Mouse (Mus musculus): ENCODE data around the gene Kif14. TPM values are rescaled to one million over a fixed set of nuclear protein-coding genes. Genes with fewer than 3 reads are reported as not detected.
A peak's percentile ranks its signal among the peaks of the same experiment; 100 is the strongest.
"Not testable (repeated sequence)": the region's sequence is repeated elsewhere in the genome, so short reads cannot be mapped to it uniquely, and the experiment has no call there.

Gene Kif14
- polyA plus RNA-seq, 1 experiment from 2014 or later, result 5.2 TPM

GRCm38 (mm10) chr1:136540407-136540895, 74.3 kb downstream of the Kif14 start:
- H3K4me2 ChIP-seq (ENCODE audit: low read depth, low read length), result no peak overlapping the region
- peaks cover 12% of the 10 kb centered on the region for H3K4me1 ChIP-seq (ENCODE audit: control insufficient read depth, insufficient read depth, low read length)
- no peaks in the 10 kb centered on the region for H3K27me3 ChIP-seq (ENCODE audit: control insufficient read depth, insufficient read depth, low read length)
- peak; percentile 65 for ATAC-seq (ENCODE audit: insufficient read depth, low FRiP score)
- H3K27ac ChIP-seq (ENCODE audit: low read length), result peak overlapping the region; percentile 83
- no peaks in the 10 kb centered on the region for H3K9me3 ChIP-seq (replicated peaks; ENCODE audit: control insufficient read depth, low read length)
- no peak overlapping the region for H3K4me3 ChIP-seq (replicated peaks; ENCODE audit: low read length)
- H3K36me3 ChIP-seq (ENCODE audit: control insufficient read depth, insufficient read depth, low read length), result no peaks in the 10 kb centered on the region
- H3K9ac ChIP-seq (ENCODE audit: low read length), result no peak overlapping the region
- 27% methylated on average over 9 of the region's 9 CpGs for WGBS

- Histone ChIP-seq H3K4me3 (replicated peaks; ENCODE audit: low read length) (no peak overlapping the region), H3K9ac (ENCODE audit: low read length) (no peak overlapping the region), H3K4me2 (ENCODE audit: low read depth, low read length) (no peak overlapping the region), H3K4me1 (ENCODE audit: control insufficient read depth, insufficient read depth, low read length) (peaks cover 12% of the 10 kb centered on the region), H3K27ac (ENCODE audit: low read length) (peak overlapping the region; percentile 83), H3K36me3 (ENCODE audit: control insufficient read depth, insufficient read depth, low read length) (no peaks in the 10 kb centered on the region), H3K9me3 (replicated peaks; ENCODE audit: control insufficient read depth, low read length) (no peaks in the 10 kb centered on the region), H3K27me3 (ENCODE audit: control insufficient read depth, insufficient read depth, low read length) (no peaks in the 10 kb centered on the region)
- WGBS, result 56% methylated on average over 12 of the region's 12 CpGs
- no peak for ATAC-seq (ENCODE audit: insufficient read depth, low FRiP score)
Measured at GRCm38 (mm10) chr1:136541618-136542376, 75.7 kb downstream of the Kif14 start.

- Histone ChIP-seq H3K27me3 (ENCODE audit: control insufficient read depth, insufficient read depth, low read length) (no peaks in the 10 kb centered on the region), H3K9me3 (replicated peaks; ENCODE audit: control insufficient read depth, low read length) (no peaks in the 10 kb centered on the region), H3K4me2 (ENCODE audit: low read depth, low read length) (no peak overlapping the region), H3K4me1 (ENCODE audit: control insufficient read depth, insufficient read depth, low read length) (peaks cover 12% of the 10 kb centered on the region), H3K27ac (ENCODE audit: low read length) (no peak overlapping the region), H3K36me3 (ENCODE audit: control insufficient read depth, insufficient read depth, low read length) (no peaks in the 10 kb centered on the region), H3K4me3 (replicated peaks; ENCODE audit: low read length) (no peak overlapping the region), H3K9ac (ENCODE audit: low read length) (no peak overlapping the region)
- WGBS, result 42% methylated on average over 7 of the region's 7 CpGs
- ATAC-seq (ENCODE audit: insufficient read depth, low FRiP score), result no peak
Measured at GRCm38 (mm10) chr1:136543920-136544319, 77.8 kb downstream of the Kif14 start.

GRCm38 (mm10) chr1:136547068-136547467, 80.9 kb downstream of the Kif14 start:
- no peaks in the 10 kb centered on the region for H3K36me3 ChIP-seq (ENCODE audit: control insufficient read depth, insufficient read depth, low read length)
- no peaks in the 10 kb centered on the region for H3K27me3 ChIP-seq (ENCODE audit: control insufficient read depth, insufficient read depth, low read length)
- H3K9me3 ChIP-seq (replicated peaks; ENCODE audit: control insufficient read depth, low read length), result no peaks in the 10 kb centered on the region
- H3K27ac ChIP-seq (ENCODE audit: low read length), result no peak overlapping the region; the same call in 1 of the 2 replicates
- 69% methylated on average over 2 of the region's 2 CpGs for WGBS
- H3K4me1 ChIP-seq (ENCODE audit: control insufficient read depth, insufficient read depth, low read length), result peaks cover 5% of the 10 kb centered on the region; the same call in 1 of the 2 replicates
- H3K9ac ChIP-seq (ENCODE audit: low read length), result no peak overlapping the region
- no peak overlapping the region for H3K4me3 ChIP-seq (replicated peaks; ENCODE audit: low read length)
- no peak overlapping the region for H3K4me2 ChIP-seq (ENCODE audit: low read depth, low read length)
- ATAC-seq (ENCODE audit: insufficient read depth, low FRiP score), result peak; percentile 35; the same call in 1 of the 2 replicates

- ATAC-seq (ENCODE audit: insufficient read depth, low FRiP score), result no peak
- H3K4me1 ChIP-seq (ENCODE audit: control insufficient read depth, insufficient read depth, low read length), result no peaks in the 10 kb centered on the region
- 90% methylated on average over 6 of the region's 6 CpGs for WGBS
- no peaks in the 10 kb centered on the region for H3K36me3 ChIP-seq (ENCODE audit: control insufficient read depth, insufficient read depth, low read length)
- H3K27me3 ChIP-seq (ENCODE audit: control insufficient read depth, insufficient read depth, low read length), result no peaks in the 10 kb centered on the region
- no peak overlapping the region for H3K9ac ChIP-seq (ENCODE audit: low read length)
- no peak overlapping the region for H3K4me2 ChIP-seq (ENCODE audit: low read depth, low read length)
- H3K27ac ChIP-seq (ENCODE audit: low read length), result no peak overlapping the region
- H3K4me3 ChIP-seq (replicated peaks; ENCODE audit: low read length), result no peak overlapping the region
- H3K9me3 ChIP-seq (replicated peaks; ENCODE audit: control insufficient read depth, low read length), result no peaks in the 10 kb centered on the region
Measured at GRCm38 (mm10) chr1:136550285-136550684, 84.1 kb downstream of the Kif14 start.

- ATAC-seq (ENCODE audit: insufficient read depth, low FRiP score), result no peak
- Histone ChIP-seq H3K27me3 (ENCODE audit: control insufficient read depth, insufficient read depth, low read length) (no peaks in the 10 kb centered on the region), H3K9me3 (replicated peaks; ENCODE audit: control insufficient read depth, low read length) (no peaks in the 10 kb centered on the region), H3K4me1 (ENCODE audit: control insufficient read depth, insufficient read depth, low read length) (no peaks in the 10 kb centered on the region), H3K9ac (ENCODE audit: low read length) (no peak overlapping the region), H3K36me3 (ENCODE audit: control insufficient read depth, insufficient read depth, low read length) (no peaks in the 10 kb centered on the region), H3K4me3 (replicated peaks; ENCODE audit: low read length) (no peak overlapping the region), H3K4me2 (ENCODE audit: low read depth, low read length) (no peak overlapping the region), H3K27ac (ENCODE audit: low read length) (no peak overlapping the region)
- 25% methylated on average over 16 of the region's 16 CpGs for WGBS
Measured at GRCm38 (mm10) chr1:136550851-136551540, 84.9 kb downstream of the Kif14 start.

- ATAC-seq (ENCODE audit: insufficient read depth, low FRiP score), result no peak
- H3K27me3 ChIP-seq (ENCODE audit: control insufficient read depth, insufficient read depth, low read length), result no peaks in the 10 kb centered on the region
- no peaks in the 10 kb centered on the region for H3K4me1 ChIP-seq (ENCODE audit: control insufficient read depth, insufficient read depth, low read length)
- no peak overlapping the region for H3K4me2 ChIP-seq (ENCODE audit: low read depth, low read length)
- H3K9me3 ChIP-seq (replicated peaks; ENCODE audit: control insufficient read depth, low read length), result no peaks in the 10 kb centered on the region
- H3K4me3 ChIP-seq (replicated peaks; ENCODE audit: low read length), result no peak overlapping the region
- no peak overlapping the region for H3K9ac ChIP-seq (ENCODE audit: low read length)
- WGBS, result 73% methylated on average over 3 of the region's 3 CpGs
- no peak overlapping the region for H3K27ac ChIP-seq (ENCODE audit: low read length)
- no peaks in the 10 kb centered on the region for H3K36me3 ChIP-seq (ENCODE audit: control insufficient read depth, insufficient read depth, low read length)
Measured at GRCm38 (mm10) chr1:136554686-136555085, 88.5 kb downstream of the Kif14 start.

- no peaks in the 10 kb centered on the region for H3K36me3 ChIP-seq (ENCODE audit: control insufficient read depth, insufficient read depth, low read length)
- ATAC-seq (ENCODE audit: insufficient read depth, low FRiP score), result no peak; the same call in 1 of the 2 replicates
- H3K9me3 ChIP-seq (replicated peaks; ENCODE audit: control insufficient read depth, low read length), result no peaks in the 10 kb centered on the region
- no peak overlapping the region for H3K27ac ChIP-seq (ENCODE audit: low read length)
- H3K9ac ChIP-seq (ENCODE audit: low read length), result no peak overlapping the region
- no peaks in the 10 kb centered on the region for H3K4me1 ChIP-seq (ENCODE audit: control insufficient read depth, insufficient read depth, low read length)
- no peak overlapping the region for H3K4me2 ChIP-seq (ENCODE audit: low read depth, low read length)
- no peaks in the 10 kb centered on the region for H3K27me3 ChIP-seq (ENCODE audit: control insufficient read depth, insufficient read depth, low read length)
- WGBS, result 32% methylated on average over 7 of the region's 7 CpGs
- no peak overlapping the region for H3K4me3 ChIP-seq (replicated peaks; ENCODE audit: low read length)
Measured at GRCm38 (mm10) chr1:136555892-136556291, 89.7 kb downstream of the Kif14 start.

GRCm38 (mm10) chr1:136556643-136557042, 90.5 kb downstream of the Kif14 start:
- not testable (repeated sequence) for ATAC-seq (ENCODE audit: insufficient read depth, low FRiP score); H3K9me3 ChIP-seq (replicated peaks; ENCODE audit: control insufficient read depth, low read length); H3K36me3 ChIP-seq (ENCODE audit: control insufficient read depth, insufficient read depth, low read length); H3K4me2 ChIP-seq (ENCODE audit: low read depth, low read length); H3K27me3 ChIP-seq (ENCODE audit: control insufficient read depth, insufficient read depth, low read length); H3K27ac ChIP-seq (ENCODE audit: low read length); H3K4me1 ChIP-seq (ENCODE audit: control insufficient read depth, insufficient read depth, low read length); H3K9ac ChIP-seq (ENCODE audit: low read length); H3K4me3 ChIP-seq (replicated peaks; ENCODE audit: low read length)
- WGBS, result 91% methylated on average over 2 of the region's 2 CpGs
